Mouse (Mus musculus) heart, postnatal 0 days (tissue): ENCODE data around the gene Gm19402. TPM values are rescaled to one million over a fixed set of nuclear protein-coding genes. Genes with fewer than 3 reads are reported as not detected.
A peak's percentile ranks its signal among the peaks of the same experiment; 100 is the strongest.

Experiments used
- ATAC-seq: fragments of 200-750 bp; cut with Nextera tagmentation; 2 replicates; pipeline ENCODE4 v1.8.0; 2017; ENCODE audit warnings: low read depth, moderate number of reproducible peaks, moderate library complexity; ENCODE audit not compliant: insufficient read depth
- DNase-seq: peaks from one replicate; pipeline ENCODE4 v3.0.0-alpha.2; 2016; ENCODE audit warnings: low spot score
- H3K27ac ChIP-seq: fragments of 300-500 bp; sonication (generic); 2 replicates; pipeline ENCODE4 v1.5.1; 2014; ENCODE audit warnings: low read depth, mild to moderate bottlenecking
- H3K27me3 ChIP-seq: fragments of 300-500 bp; sonication (generic); 2 replicates; pipeline ENCODE4 v1.6.1; 2014; ENCODE audit warnings: low read length, mixed read lengths; ENCODE audit not compliant: control insufficient read depth, insufficient read depth
- H3K36me3 ChIP-seq: fragments of 300-500 bp; sonication (generic); replicated peaks from 2 replicates; pipeline ENCODE4 v1.6.1; 2014; ENCODE audit warnings: low read length, mixed read lengths; ENCODE audit not compliant: control insufficient read depth, insufficient read depth
- H3K4me1 ChIP-seq: fragments of 300-500 bp; sonication (generic); 2 replicates; pipeline ENCODE4 v1.6.1; 2014; ENCODE audit warnings: antibody characterized with exemption; ENCODE audit not compliant: control insufficient read depth, insufficient read depth
- H3K4me2 ChIP-seq: fragments of 300-500 bp; sonication (generic); 2 replicates; pipeline ENCODE4 v1.6.1; 2014; ENCODE audit warnings: low read depth, mild to moderate bottlenecking, low read length, moderate library complexity
- H3K4me3 ChIP-seq: fragments of 300-500 bp; sonication (generic); 2 replicates; pipeline ENCODE4 v1.5.1; 2014; ENCODE audit warnings: low read depth, low read length
- H3K9ac ChIP-seq: fragments of 300-500 bp; sonication (generic); replicated peaks from 2 replicates; pipeline ENCODE4 v1.6.1; 2014; ENCODE audit warnings: low read depth, low read length, mixed read lengths
- H3K9me3 ChIP-seq: fragments of 300-500 bp; sonication (generic); replicated peaks from 2 replicates; pipeline ENCODE4 v1.6.1; 2016; ENCODE audit warnings: low read length; ENCODE audit not compliant: control insufficient read depth
- CTCF ChIP-seq: IDR thresholded peaks from 2 replicates; pipeline ENCODE4 v1.5.1; 2016; ENCODE audit warnings: antibody characterized with exemption, control low read depth, low read depth
- EP300 ChIP-seq: IDR thresholded peaks from 2 replicates; pipeline ENCODE4 v1.6.1; 2016; ENCODE audit warnings: antibody characterized with exemption, low read depth
- WGBS: fragments of 180-500 bp; shearing (Covaris S2); extraction: QIAGEN DNeasy Blood & Tissue Kit; methylation state at CpG from one replicate; pipeline ENCODE4 v1.1.7; 2014; 5-methylcytosine and 5-hydroxymethylcytosine counted together
- microRNA counts: library from miRNA; unstranded; fragments of <30 nt; microRNA quantifications from one replicate; lab custom pipeline; 2015
- microRNA-seq: library from miRNA; unstranded; fragments of <30 nt; microRNA quantifications from one replicate; pipeline ENCODE4, GENCODE M21; 2016
- polyA plus RNA-seq: library from polyadenylated mRNA; unstranded; fragments of >200 nt; fragmentation: Nextera tagmentation; extraction: Ambion mirVana; gene quantifications from 2 replicates; pipeline ENCODE4 v1.2.1, GENCODE M21; 2015
- total RNA-seq: library from RNA; depleted of rRNA; stranded (reverse); fragments of >200 nt; gene quantifications from 2 replicates; pipeline ENCODE4 v1.2.3, GENCODE M21; 2014; ENCODE audit warnings: low replicate concordance; rRNA removed

Gene Gm19402
- total and polyA plus RNA-seq, 2 experiments from 2014 or later, result not detected

GRCm38 (mm10) chr10:77643160-77643559, 47.4 kb downstream of the Gm19402 start:
- ATAC-seq, result no peak
- DNase-seq, result no peak
- 53% methylated on average over 7 of the region's 7 CpGs for WGBS

More at GRCm38 (mm10) chr10:77643160-77643559, 47.4 kb downstream of the Gm19402 start:
- Histone ChIP-seq H3K27me3 (no peaks in the 10 kb centered on the region), H3K4me1 (peaks cover 10% of the 10 kb centered on the region; the same call in 1 of the 2 replicates), H3K4me2 (no peak overlapping the region), H3K9me3 (no peaks in the 10 kb centered on the region), H3K9ac (no peak overlapping the region), H3K4me3 (no peak overlapping the region), H3K36me3 (peaks cover 75% of the 10 kb centered on the region), H3K27ac (no peak overlapping the region)
- no peak for TF ChIP-seq EP300
- no peak for TF ChIP-seq CTCF

MicroRNAs encoded within 50 kb of the gene (microRNA counts, 519-probe panel; counts per million panel counts)
- not detected for microRNA mmu-miR-1930 (lab: Ali Mortazavi, UCI)

Small RNA genes within 50 kb of the gene (microRNA-seq; reads per million reads assigned to microRNA genes)
- gene Mir1930, result 12.0 reads per million, percentile 32 among the genes with 10 or more reads in this experiment

Other genes starting within 250 kb of the Gm19402 start
- gene Fam207a, start 175.0 kb downstream of the Gm19402 start, total RNA-seq, result 18.1 and 32.1 TPM in 2 replicates
- 16.1 and 16.2 TPM in 2 replicates for gene Fam207a, start 175.0 kb downstream of the Gm19402 start, polyA plus RNA-seq
- 0.69 and 12.2 TPM in 2 replicates for gene Itgb2, start 160.5 kb downstream of the Gm19402 start, total RNA-seq
- 1.4 and 1.5 TPM in 2 replicates for gene Itgb2, start 160.5 kb downstream of the Gm19402 start, polyA plus RNA-seq
- gene Pttg1ip, start 109.0 kb downstream of the Gm19402 start, total RNA-seq, result 117 and 163 TPM in 2 replicates
- gene Pttg1ip, start 109.0 kb downstream of the Gm19402 start, polyA plus RNA-seq, result 117 and 119 TPM in 2 replicates
- 112 and 128 TPM in 2 replicates for gene Sumo3, start 84.7 kb downstream of the Gm19402 start, total RNA-seq
- 121 and 128 TPM in 2 replicates for gene Sumo3, start 84.7 kb downstream of the Gm19402 start, polyA plus RNA-seq
- not detected in 2 replicates for gene Gm49325, start 84.6 kb downstream of the Gm19402 start, total RNA-seq
- gene Gm49325, start 84.6 kb downstream of the Gm19402 start, polyA plus RNA-seq, result 6.8 and 13.7 TPM in 2 replicates
- gene Ube2g2, start 68.5 kb downstream of the Gm19402 start, total RNA-seq, result 54.1 and 56.4 TPM in 2 replicates
- gene Ube2g2, start 68.5 kb downstream of the Gm19402 start, polyA plus RNA-seq, result 69.7 and 71.8 TPM in 2 replicates
- 1.1 TPM in 1 of 2 replicates, not detected in the other for gene Tspear, start 4.2 kb downstream of the Gm19402 start, total RNA-seq
- not detected in 2 replicates for gene Tspear, start 4.2 kb downstream of the Gm19402 start, polyA plus RNA-seq
- gene Gm9508, start 6.5 kb upstream of the Gm19402 start, total RNA-seq, result not detected in 2 replicates
- gene Gm9508, start 6.5 kb upstream of the Gm19402 start, polyA plus RNA-seq, result not detected in 2 replicates
- gene Gm10272, start 15.9 kb upstream of the Gm19402 start, total RNA-seq, result not detected in 2 replicates
- not detected in 2 replicates for gene Gm10272, start 15.9 kb upstream of the Gm19402 start, polyA plus RNA-seq
- gene Gm10024, start 20.7 kb upstream of the Gm19402 start, total RNA-seq, result not detected in 2 replicates
- not detected in 2 replicates for gene Gm10024, start 20.7 kb upstream of the Gm19402 start, polyA plus RNA-seq
- not detected in 2 replicates for gene Gm10142, start 25.1 kb upstream of the Gm19402 start, total RNA-seq
- not detected in 2 replicates for gene Gm10142, start 25.1 kb upstream of the Gm19402 start, polyA plus RNA-seq
- not detected in 2 replicates for gene Krtap12-1, start 29.8 kb upstream of the Gm19402 start, total RNA-seq
- gene Krtap12-1, start 29.8 kb upstream of the Gm19402 start, polyA plus RNA-seq, result not detected in 2 replicates
- not detected in 2 replicates for gene Gm10100, start 35.7 kb upstream of the Gm19402 start, total RNA-seq
- gene Gm10100, start 35.7 kb upstream of the Gm19402 start, polyA plus RNA-seq, result not detected in 2 replicates
- gene Gm18596, start 51.9 kb upstream of the Gm19402 start, total RNA-seq, result not detected in 2 replicates
- gene Gm18596, start 51.9 kb upstream of the Gm19402 start, polyA plus RNA-seq, result not detected in 2 replicates
- not detected in 2 replicates for gene Gm9736, start 60.6 kb upstream of the Gm19402 start, total RNA-seq
- gene Gm9736, start 60.6 kb upstream of the Gm19402 start, polyA plus RNA-seq, result not detected in 2 replicates
- gene Gm3233, start 68.9 kb upstream of the Gm19402 start, total RNA-seq, result not detected in 2 replicates
- gene Gm3233, start 68.9 kb upstream of the Gm19402 start, polyA plus RNA-seq, result not detected in 2 replicates
- not detected in 2 replicates for gene Gm3238, start 80.6 kb upstream of the Gm19402 start, total RNA-seq
- gene Gm3238, start 80.6 kb upstream of the Gm19402 start, polyA plus RNA-seq, result not detected in 2 replicates
- not detected in 2 replicates for gene Gm7138, start 86.2 kb upstream of the Gm19402 start, total RNA-seq
- not detected in 2 replicates for gene Gm7138, start 86.2 kb upstream of the Gm19402 start, polyA plus RNA-seq
- gene Gm3250, start 91.8 kb upstream of the Gm19402 start, total RNA-seq, result not detected in 2 replicates
- gene Gm3250, start 91.8 kb upstream of the Gm19402 start, polyA plus RNA-seq, result not detected in 2 replicates
- not detected in 2 replicates for gene Gm7137, start 97.4 kb upstream of the Gm19402 start, total RNA-seq
- not detected in 2 replicates for gene Gm7137, start 97.4 kb upstream of the Gm19402 start, polyA plus RNA-seq
- gene Gm9639, start 104.3 kb upstream of the Gm19402 start, total RNA-seq, result not detected in 2 replicates
- not detected in 2 replicates for gene Gm9639, start 104.3 kb upstream of the Gm19402 start, polyA plus RNA-seq
- gene Gm19668, start 108.4 kb upstream of the Gm19402 start, total RNA-seq, result not detected in 2 replicates
- not detected in 2 replicates for gene Gm19668, start 108.4 kb upstream of the Gm19402 start, polyA plus RNA-seq
- not detected in 2 replicates for gene Gm9507, start 121.1 kb upstream of the Gm19402 start, total RNA-seq
- not detected in 2 replicates for gene Gm9507, start 121.1 kb upstream of the Gm19402 start, polyA plus RNA-seq
- not detected in 2 replicates for gene Gm2696, start 123.9 kb upstream of the Gm19402 start, total RNA-seq
- not detected in 2 replicates for gene Gm2696, start 123.9 kb upstream of the Gm19402 start, polyA plus RNA-seq
- gene Krtap10-4, start 136.3 kb upstream of the Gm19402 start, total RNA-seq, result not detected in 2 replicates
- gene Krtap10-4, start 136.3 kb upstream of the Gm19402 start, polyA plus RNA-seq, result not detected in 2 replicates
- gene Krtap10-10, start 145.2 kb upstream of the Gm19402 start, total RNA-seq, result not detected in 2 replicates
- gene Krtap10-10, start 145.2 kb upstream of the Gm19402 start, polyA plus RNA-seq, result not detected in 2 replicates
- not detected in 2 replicates for gene Gm36176, start 156.0 kb upstream of the Gm19402 start, total RNA-seq
- gene Gm36176, start 156.0 kb upstream of the Gm19402 start, polyA plus RNA-seq, result not detected in 2 replicates
- gene Gm10318, start 162.1 kb upstream of the Gm19402 start, total RNA-seq, result not detected in 2 replicates
- gene Gm10318, start 162.1 kb upstream of the Gm19402 start, polyA plus RNA-seq, result not detected in 2 replicates
- gene Gm3285, start 171.2 kb upstream of the Gm19402 start, total RNA-seq, result not detected in 2 replicates
- not detected in 2 replicates for gene Gm3285, start 171.2 kb upstream of the Gm19402 start, polyA plus RNA-seq
- gene Lrrc3, start 211.8 kb upstream of the Gm19402 start, total RNA-seq, result 0.08 and 2.5 TPM in 2 replicates
- gene Lrrc3, start 211.8 kb upstream of the Gm19402 start, polyA plus RNA-seq, result 0.54 and 0.63 TPM in 2 replicates